Mouse (Mus musculus): ENCODE measurements around the gene Nbea. TPM values are rescaled to one million over a fixed set of nuclear protein-coding genes. Genes with fewer than 3 reads are reported as not detected.

The Nbea gene
- polyA plus RNA-seq, 1 experiment from 2014 or later = 7.4 TPM

- Histone ChIP-seq H3K27ac (no peak overlapping the region), H3K36me3 (no peaks in the 10 kb centered on the region), H3K9me3 (no peaks in the 10 kb centered on the region), H3K4me1 (no peaks in the 10 kb centered on the region), H3K27me3 (ENCODE audit: insufficient read depth, poor library complexity, severe bottlenecking) (no peaks in the 10 kb centered on the region), H3K4me3 (no peak overlapping the region)
- 83% methylated on average over 5 of the region's 5 CpGs for WGBS
- no peak for DNase-seq (ENCODE audit: low spot score)
These were observed 310.3 kb downstream of the Nbea start for GRCm38 (mm10) chr3:55872944-55873924.

GRCm38 (mm10) chr3:55852488-55852887 is 331.0 kb downstream of the Nbea start:
- Histone ChIP-seq H3K9me3 (no peaks in the 10 kb centered on the region), H3K4me1 (no peaks in the 10 kb centered on the region; the same call in 1 of the 2 replicates), H3K27me3 (ENCODE audit: insufficient read depth, poor library complexity, severe bottlenecking) (no peaks in the 10 kb centered on the region), H3K27ac (no peak overlapping the region), H3K36me3 (peaks cover 4% of the 10 kb centered on the region; the same call in 1 of the 2 replicates), H3K4me3 (no peak overlapping the region)
- DNase-seq (ENCODE audit: low spot score) = no peak
- 68% methylated on average over 7 of the region's 7 CpGs for WGBS

GRCm38 (mm10) chr3:55847115-55847514 is 336.4 kb downstream of the Nbea start:
- 74% methylated on average over 1 of the region's 1 CpGs for WGBS
- H3K4me3 ChIP-seq = no peak overlapping the region

DNA sequence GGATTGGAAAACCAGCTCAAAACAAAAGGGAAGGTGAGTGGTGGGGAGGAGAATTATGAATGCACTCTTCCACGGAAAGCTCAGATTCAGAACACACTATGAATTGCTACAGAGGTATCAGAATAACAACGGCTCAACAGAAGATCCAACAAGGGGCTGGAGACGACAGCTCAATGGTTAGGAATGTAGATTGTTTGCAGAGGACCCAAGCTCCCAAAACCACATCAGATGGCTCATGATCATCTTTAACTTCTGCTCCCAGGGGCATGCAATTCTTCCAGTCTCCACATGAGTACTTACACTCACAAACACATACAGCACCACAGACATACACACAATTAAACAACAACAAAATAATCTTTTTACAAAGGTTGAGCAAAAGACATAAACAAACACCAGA is 346.3 kb downstream of the Nbea start:
- no peak for DNase-seq (ENCODE audit: low spot score)
- Histone ChIP-seq H3K27me3 (ENCODE audit: insufficient read depth, poor library complexity, severe bottlenecking) (no peaks in the 10 kb centered on the region), H3K27ac (no peak overlapping the region), H3K4me1 (peaks cover 9% of the 10 kb centered on the region; the same call in 1 of the 2 replicates), H3K36me3 (no peaks in the 10 kb centered on the region), H3K9me3 (no peaks in the 10 kb centered on the region), H3K4me3 (no peak overlapping the region)
- WGBS = 73% methylated on average over 3 of the region's 3 CpGs

More at GRCm38 (mm10) chr3:55847115-55847514, 336.4 kb downstream of the Nbea start:
- H3K36me3 ChIP-seq = no peaks in the 10 kb centered on the region
- no peak overlapping the region for H3K27ac ChIP-seq
- H3K27me3 ChIP-seq (ENCODE audit: insufficient read depth, poor library complexity, severe bottlenecking) = no peaks in the 10 kb centered on the region
- H3K9me3 ChIP-seq = no peaks in the 10 kb centered on the region
- H3K4me1 ChIP-seq = no peaks in the 10 kb centered on the region
- DNase-seq (ENCODE audit: low spot score) = no peak

GRCm38 (mm10) chr3:55835207-55835606 is 348.3 kb downstream of the Nbea start:
- no peaks in the 10 kb centered on the region for H3K27me3 ChIP-seq (ENCODE audit: insufficient read depth, poor library complexity, severe bottlenecking)
- WGBS = 57% methylated on average over 4 of the region's 4 CpGs
- H3K36me3 ChIP-seq = no peaks in the 10 kb centered on the region
- no peak overlapping the region for H3K4me3 ChIP-seq
- H3K4me1 ChIP-seq = peaks cover 7% of the 10 kb centered on the region; the same call in 1 of the 2 replicates
- DNase-seq (ENCODE audit: low spot score) = no peak
- H3K27ac ChIP-seq = no peak overlapping the region
- no peaks in the 10 kb centered on the region for H3K9me3 ChIP-seq

DNA sequence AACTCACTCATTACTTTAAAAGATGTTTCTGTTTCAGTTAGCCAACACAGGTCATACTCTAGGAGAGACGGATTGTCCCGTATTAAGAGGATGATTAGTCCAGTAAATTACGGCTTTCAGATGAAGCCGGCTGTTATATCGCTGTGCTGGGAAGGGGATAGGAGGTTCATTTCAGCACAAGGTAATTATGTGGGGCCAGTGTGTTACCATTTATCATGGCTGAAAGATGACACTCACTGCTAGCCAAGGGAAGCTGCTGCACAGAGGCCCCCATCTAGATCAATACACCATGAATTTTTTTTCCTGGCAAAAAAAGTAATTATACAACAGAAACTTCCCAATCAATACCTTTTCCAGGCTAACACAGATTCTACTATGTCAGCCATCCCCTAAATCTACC is 353.3 kb downstream of the Nbea start:
- no peaks in the 10 kb centered on the region for H3K36me3 ChIP-seq
- no peaks in the 10 kb centered on the region for H3K9me3 ChIP-seq
- H3K4me1 ChIP-seq = peaks cover 7% of the 10 kb centered on the region; the same call in 1 of the 2 replicates
- H3K4me3 ChIP-seq = no peak overlapping the region
- H3K27me3 ChIP-seq (ENCODE audit: insufficient read depth, poor library complexity, severe bottlenecking) = no peaks in the 10 kb centered on the region
- WGBS = 76% methylated on average over 5 of the region's 5 CpGs
- DNase-seq (ENCODE audit: low spot score) = no peak
- H3K27ac ChIP-seq = no peak overlapping the region

DNA sequence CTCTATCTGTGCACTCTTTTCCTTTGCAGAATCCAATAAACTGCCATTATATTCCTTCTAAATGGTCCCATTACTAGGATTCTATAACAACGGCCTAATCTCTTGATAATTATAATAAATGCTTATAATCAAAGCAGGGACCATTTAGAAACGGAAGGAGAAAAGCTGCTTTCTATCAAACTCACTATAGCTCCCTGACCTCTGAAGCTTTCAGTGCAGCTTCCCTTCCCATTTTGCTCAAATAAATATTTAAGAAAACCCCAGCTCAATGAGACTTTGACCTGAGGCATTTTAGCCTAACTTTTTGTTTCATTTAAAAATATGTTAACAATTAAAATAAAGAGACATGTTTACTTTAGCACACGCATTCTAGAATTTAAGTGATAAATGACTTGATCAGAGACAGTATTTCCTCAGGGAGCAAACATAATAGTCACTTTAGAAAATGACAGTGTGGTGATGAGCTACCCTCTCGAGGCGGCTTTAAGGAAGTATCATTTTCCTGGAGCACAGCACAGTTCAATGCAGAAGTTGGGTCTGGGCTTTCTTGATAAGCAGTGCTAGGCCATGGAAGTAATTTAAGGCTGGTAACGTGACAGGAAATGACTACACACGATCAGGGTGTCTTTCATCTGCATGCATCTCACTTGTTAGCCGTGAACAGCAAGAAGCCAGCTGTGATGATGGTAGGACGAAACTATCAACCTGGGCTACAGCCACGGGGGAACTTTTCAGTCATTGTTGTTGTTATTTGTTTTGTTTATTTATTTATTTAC is 354.8 kb downstream of the Nbea start:
- no peak overlapping the region for H3K4me3 ChIP-seq
- 50% methylated on average over 10 of the region's 10 CpGs for WGBS

DNA sequence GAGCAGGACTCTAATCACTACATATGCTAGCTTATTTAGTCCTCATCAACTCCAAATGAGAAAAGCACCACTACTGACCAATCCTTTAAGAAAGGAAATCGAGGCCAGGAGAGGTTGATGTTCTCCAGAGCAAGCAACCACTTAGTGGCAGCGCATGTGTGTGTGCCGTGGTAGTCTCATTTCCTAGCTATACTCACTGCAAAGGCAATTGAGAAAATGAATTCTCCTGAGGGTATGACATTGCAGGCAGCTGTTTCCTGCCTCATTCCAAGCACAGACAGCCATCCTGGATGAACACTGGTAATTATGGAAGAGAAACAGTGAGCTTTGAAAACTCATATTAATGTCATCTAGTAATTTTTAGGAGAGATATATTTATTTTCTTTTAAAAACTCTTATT is 358.6 kb downstream of the Nbea start:
- Histone ChIP-seq H3K4me3 (no peak overlapping the region), H3K27me3 (ENCODE audit: insufficient read depth, poor library complexity, severe bottlenecking) (no peaks in the 10 kb centered on the region), H3K4me1 (no peaks in the 10 kb centered on the region), H3K9me3 (no peaks in the 10 kb centered on the region), H3K36me3 (no peaks in the 10 kb centered on the region), H3K27ac (no peak overlapping the region)
- 60% methylated on average over 3 of the region's 3 CpGs for WGBS
- DNase-seq (ENCODE audit: low spot score) = no peak

More for the DNA sequence above, 354.8 kb downstream of the Nbea start:
- no peaks in the 10 kb centered on the region for H3K9me3 ChIP-seq
- no peak overlapping the region for H3K27ac ChIP-seq
- H3K36me3 ChIP-seq = no peaks in the 10 kb centered on the region
- no peaks in the 10 kb centered on the region for H3K27me3 ChIP-seq (ENCODE audit: insufficient read depth, poor library complexity, severe bottlenecking)
- DNase-seq (ENCODE audit: low spot score) = no peak
- 0 out of 2 replicates have a peak, but pooled peaks cover 2% of the 10 kb centered on the region for H3K4me1 ChIP-seq

DNA sequence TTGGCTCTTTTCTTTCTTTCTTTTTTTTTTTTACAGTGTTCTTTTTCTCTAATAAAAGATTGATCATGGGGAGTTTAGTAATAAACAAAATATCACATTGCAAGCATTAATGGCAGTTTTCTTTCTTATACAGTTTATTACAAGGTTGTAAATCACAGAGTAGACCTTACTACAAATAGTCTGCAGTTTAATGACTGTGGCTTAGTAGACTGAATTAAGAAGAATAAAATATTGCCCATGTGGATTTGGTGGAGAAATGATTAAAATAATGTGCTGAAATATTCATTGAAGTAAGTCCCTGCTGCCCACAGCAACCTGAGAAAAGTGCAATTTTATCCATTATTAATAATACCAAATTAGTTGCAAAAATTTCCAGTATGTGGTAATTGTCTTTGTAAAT is 363.9 kb downstream of the Nbea start:
- H3K36me3 ChIP-seq = no peaks in the 10 kb centered on the region
- no peak overlapping the region for H3K4me3 ChIP-seq
- H3K9me3 ChIP-seq = no peaks in the 10 kb centered on the region
- DNase-seq (ENCODE audit: low spot score) = no peak
- H3K27ac ChIP-seq = no peak overlapping the region
- no peaks in the 10 kb centered on the region for H3K27me3 ChIP-seq (ENCODE audit: insufficient read depth, poor library complexity, severe bottlenecking)
- H3K4me1 ChIP-seq = 0 out of 2 replicates have a peak, but pooled peaks cover 4% of the 10 kb centered on the region

- DNase-seq (ENCODE audit: low spot score) = no peak
- WGBS = 80% methylated on average over 2 of the region's 2 CpGs
- no peaks in the 10 kb centered on the region for H3K9me3 ChIP-seq
- no peak overlapping the region for H3K27ac ChIP-seq
- no peaks in the 10 kb centered on the region for H3K36me3 ChIP-seq
- H3K27me3 ChIP-seq (ENCODE audit: insufficient read depth, poor library complexity, severe bottlenecking) = no peaks in the 10 kb centered on the region
- no peak overlapping the region for H3K4me3 ChIP-seq
- H3K4me1 ChIP-seq = 0 out of 2 replicates have a peak, but pooled peaks cover 4% of the 10 kb centered on the region
These were observed 365.4 kb downstream of the Nbea start for GRCm38 (mm10) chr3:55818082-55818481.

GRCm38 (mm10) chr3:55816638-55817375 is 366.7 kb downstream of the Nbea start:
- 0 out of 2 replicates have a peak, but pooled peaks cover 4% of the 10 kb centered on the region for H3K4me1 ChIP-seq
- no peaks in the 10 kb centered on the region for H3K9me3 ChIP-seq
- no peaks in the 10 kb centered on the region for H3K27me3 ChIP-seq (ENCODE audit: insufficient read depth, poor library complexity, severe bottlenecking)
- no peak overlapping the region for H3K27ac ChIP-seq
- 75% methylated on average over 6 of the region's 6 CpGs for WGBS
- no peak for DNase-seq (ENCODE audit: low spot score)
- no peak overlapping the region for H3K4me3 ChIP-seq
- H3K36me3 ChIP-seq = no peaks in the 10 kb centered on the region

DNA sequence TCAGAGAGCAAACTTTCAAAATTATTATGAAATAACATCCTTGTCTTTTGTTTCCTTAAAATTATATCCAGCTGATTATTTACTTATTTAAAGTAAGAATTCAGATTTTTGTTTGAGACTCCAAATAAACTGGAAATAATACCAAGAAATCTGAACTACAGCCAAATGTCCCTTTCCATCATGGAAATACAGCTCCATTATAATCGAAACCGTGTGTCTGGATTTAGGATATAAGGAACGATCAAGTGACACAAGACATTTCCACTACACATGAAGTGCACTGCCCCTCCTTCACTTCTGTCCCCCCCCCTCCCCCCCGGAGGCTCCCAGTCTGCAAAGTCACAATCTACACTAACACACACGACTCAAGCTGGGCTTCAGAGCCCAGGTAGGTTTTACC is 367.4 kb downstream of the Nbea start:
- DNase-seq (ENCODE audit: low spot score) = no peak
- Histone ChIP-seq H3K4me1 (0 out of 2 replicates have a peak, but pooled peaks cover 4% of the 10 kb centered on the region), H3K27me3 (ENCODE audit: insufficient read depth, poor library complexity, severe bottlenecking) (no peaks in the 10 kb centered on the region), H3K27ac (no peak overlapping the region), H3K9me3 (no peaks in the 10 kb centered on the region), H3K4me3 (no peak overlapping the region), H3K36me3 (no peaks in the 10 kb centered on the region)
- 78% methylated on average over 5 of the region's 5 CpGs for WGBS
